Mouse (Mus musculus) kidney, adult 2 months (tissue): ENCODE data around the gene Celf2. TPM values are rescaled to one million over a fixed set of nuclear protein-coding genes. Genes with fewer than 3 reads are reported as not detected.

Experiments
- DNase-seq: peaks from one replicate; pipeline ENCODE4 v3.0.0; 2021
- H3K27ac ChIP-seq: fragments of 200-500 bp; 2 replicates; pipeline ENCODE4 v1.5.1; 2012; ENCODE audit warnings: low read depth, low read length, control low read depth, inconsistent platforms; ENCODE audit not compliant: insufficient read depth
- H3K27me3 ChIP-seq: fragments of 200-500 bp; replicated peaks from 2 replicates; pipeline ENCODE4 v1.6.1; 2012; ENCODE audit warnings: mild to moderate bottlenecking, moderate library complexity, low read length, inconsistent platforms; ENCODE audit not compliant: control insufficient read depth, insufficient read depth
- H3K36me3 ChIP-seq: fragments of 200-500 bp; 2 replicates; pipeline ENCODE4 v1.6.1; 2012; ENCODE audit warnings: mild to moderate bottlenecking, moderate library complexity, low read length, inconsistent platforms; ENCODE audit not compliant: control insufficient read depth, insufficient read depth
- H3K4me1 ChIP-seq: fragments of 200-500 bp; 2 replicates; pipeline ENCODE4 v1.6.1; 2011; ENCODE audit warnings: low read length; ENCODE audit not compliant: control insufficient read depth, insufficient read depth
- H3K4me3 ChIP-seq: fragments of 200-500 bp; 2 replicates; pipeline ENCODE4 v1.5.1; 2011; ENCODE audit warnings: mild to moderate bottlenecking, low read depth, low read length, control low read depth; ENCODE audit not compliant: insufficient read depth
- CTCF ChIP-seq: fragments of 200-500 bp; conservative IDR thresholded peaks from 2 replicates; pipeline ENCODE4 v1.5.1; 2011; ENCODE audit warnings: low read depth, mild to moderate bottlenecking, control low read depth, low read length, moderate library complexity, mixed read lengths; ENCODE audit not compliant: insufficient read depth, insufficient read length
- POLR2A ChIP-seq: fragments of 200-500 bp; IDR thresholded peaks from one replicate; pipeline ENCODE4 v1.6.1; 2011; ENCODE audit warnings: low read depth, low read length, control low read depth
- WGBS: fragments of 180-500 bp; shearing (Covaris S2); methylation state at CpG from one replicate; pipeline ENCODE4 v1.1.7; 2018; 5-methylcytosine and 5-hydroxymethylcytosine counted together
- polyA plus RNA-seq: library from polyadenylated mRNA; depleted of rRNA; stranded (reverse); fragments of >200 nt; gene quantifications from 2 replicates; pipeline ENCODE4 v1.2.3, GENCODE M21; 2012

The Celf2 gene
- polyA plus RNA-seq, 1 experiment, result 11.5 TPM

GRCm38 (mm10) chr2:7051090-7051489, 458.3 kb downstream of the Celf2 start:
- H3K4me3 ChIP-seq, result no peak overlapping the region
- TF ChIP-seq CTCF (no peak), POLR2A (no peak)
- no peaks in the 10 kb centered on the region for H3K27me3 ChIP-seq
- no peak for DNase-seq
- 93% methylated on average over 5 of the region's 5 CpGs for WGBS
- H3K4me1 ChIP-seq, result no peaks in the 10 kb centered on the region
- H3K27ac ChIP-seq, result no peak overlapping the region
- no peaks in the 10 kb centered on the region for H3K36me3 ChIP-seq

- Histone ChIP-seq H3K4me1 (no peaks in the 10 kb centered on the region), H3K4me3 (no peak overlapping the region), H3K27me3 (no peaks in the 10 kb centered on the region), H3K27ac (no peak overlapping the region), H3K36me3 (no peaks in the 10 kb centered on the region)
- TF ChIP-seq CTCF (no peak), POLR2A (no peak)
- 12% methylated on average over 1 of the region's 1 CpGs for WGBS
- no peak for DNase-seq
Observed at GRCm38 (mm10) chr2:7046155-7046554, 463.2 kb downstream of the Celf2 start.

- no peak for TF ChIP-seq CTCF
- TF ChIP-seq POLR2A, result no peak
- no peak for DNase-seq
- no peaks in the 10 kb centered on the region for H3K36me3 ChIP-seq
Observed at GRCm38 (mm10) chr2:7045531-7045930, 463.8 kb downstream of the Celf2 start.

GRCm38 (mm10) chr2:7043770-7044459, 465.4 kb downstream of the Celf2 start:
- no peak for TF ChIP-seq POLR2A
- no peak for TF ChIP-seq CTCF
- WGBS, result 75% methylated on average over 6 of the region's 6 CpGs
- Histone ChIP-seq H3K4me1 (no peaks in the 10 kb centered on the region), H3K27ac (no peak overlapping the region), H3K36me3 (no peaks in the 10 kb centered on the region), H3K27me3 (no peaks in the 10 kb centered on the region), H3K4me3 (no peak overlapping the region)
- DNase-seq, result no peak

More at GRCm38 (mm10) chr2:7045531-7045930, 463.8 kb downstream of the Celf2 start:
- Histone ChIP-seq H3K4me3 (no peak overlapping the region), H3K4me1 (no peaks in the 10 kb centered on the region), H3K27ac (no peak overlapping the region), H3K27me3 (no peaks in the 10 kb centered on the region)
- 60% methylated on average over 4 of the region's 4 CpGs for WGBS

DNA sequence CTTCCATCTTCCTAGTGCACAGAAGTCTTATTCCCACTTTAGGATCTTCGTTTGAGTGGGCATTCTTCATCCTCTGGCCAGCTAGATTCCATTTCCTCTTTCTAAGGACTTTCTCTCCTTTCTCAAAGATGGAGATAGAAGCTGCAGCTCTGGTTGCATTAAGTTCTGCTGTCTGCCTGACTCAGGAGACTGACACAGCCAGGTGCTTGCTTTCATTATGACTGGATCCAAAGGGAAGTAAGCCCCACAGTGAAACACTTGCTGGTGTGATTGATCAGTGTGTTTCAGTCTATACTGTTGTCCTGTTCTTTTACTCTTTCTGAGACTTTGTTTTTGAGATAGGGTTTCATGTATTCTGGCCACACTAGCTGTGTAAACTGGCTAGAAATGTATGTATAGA, 468.4 kb downstream of the Celf2 start:
- no peaks in the 10 kb centered on the region for H3K27me3 ChIP-seq
- no peaks in the 10 kb centered on the region for H3K36me3 ChIP-seq
- DNase-seq, result no peak
- no peak overlapping the region for H3K27ac ChIP-seq
- no peaks in the 10 kb centered on the region for H3K4me1 ChIP-seq
- no peak for TF ChIP-seq CTCF
- TF ChIP-seq POLR2A, result no peak
- H3K4me3 ChIP-seq, result no peak overlapping the region
- WGBS, result 71% methylated on average over 1 of the region's 1 CpGs

DNA sequence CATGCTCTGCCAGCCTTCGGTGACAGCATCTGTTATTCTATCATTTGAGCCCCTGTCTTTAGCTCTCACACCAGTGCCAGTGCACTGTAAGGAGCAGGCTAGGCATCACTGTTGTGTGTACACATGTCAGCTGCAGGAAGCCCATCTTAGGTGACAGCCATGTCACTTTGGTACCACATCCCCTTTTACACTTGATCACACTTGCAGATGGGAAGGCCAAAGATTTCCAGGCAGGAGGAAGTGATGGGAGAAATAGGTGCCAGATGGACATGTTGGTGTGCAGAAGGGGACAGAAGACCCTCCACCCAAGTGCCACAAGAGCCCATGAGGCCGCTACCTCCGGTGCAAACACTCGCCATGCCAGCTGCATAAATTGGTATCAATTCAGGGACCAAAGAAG, 470.4 kb downstream of the Celf2 start:
- no peaks in the 10 kb centered on the region for H3K36me3 ChIP-seq
- no peak overlapping the region for H3K27ac ChIP-seq
- H3K4me3 ChIP-seq, result no peak overlapping the region
- WGBS, result 82% methylated on average over 4 of the region's 4 CpGs
- no peak for DNase-seq
- no peaks in the 10 kb centered on the region for H3K27me3 ChIP-seq
- TF ChIP-seq CTCF, result no peak
- no peak for TF ChIP-seq POLR2A
- no peaks in the 10 kb centered on the region for H3K4me1 ChIP-seq

DNA sequence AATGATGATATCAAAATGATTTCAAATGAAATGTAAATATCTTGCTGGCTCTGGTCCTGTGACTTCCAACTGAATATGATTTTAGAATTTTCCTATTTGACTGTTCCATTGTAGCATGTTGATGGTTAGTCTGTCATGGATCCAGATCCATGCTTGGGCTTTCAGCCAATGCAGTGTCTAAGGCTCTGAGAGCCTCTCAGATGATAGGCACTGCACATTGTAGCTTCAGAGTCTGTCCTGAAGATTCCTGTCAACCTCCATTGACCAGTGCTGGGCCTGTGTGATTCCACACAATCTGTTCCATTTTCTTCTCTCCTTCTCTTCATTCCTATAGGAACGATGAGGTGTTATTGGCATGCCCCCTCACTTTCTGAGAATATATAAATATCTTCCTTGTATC, 478.0 kb downstream of the Celf2 start:
- WGBS, result 93% methylated on average over 1 of the region's 1 CpGs
- no peak overlapping the region for H3K27ac ChIP-seq
- H3K4me1 ChIP-seq, result no peaks in the 10 kb centered on the region

GRCm38 (mm10) chr2:7026737-7027136, 482.6 kb downstream of the Celf2 start:
- H3K4me3 ChIP-seq, result no peak overlapping the region
- WGBS, result 81% methylated on average over 1 of the region's 1 CpGs
- no peaks in the 10 kb centered on the region for H3K36me3 ChIP-seq
- H3K27ac ChIP-seq, result no peak overlapping the region
- no peaks in the 10 kb centered on the region for H3K27me3 ChIP-seq
- TF ChIP-seq CTCF, result no peak
- TF ChIP-seq POLR2A, result no peak
- H3K4me1 ChIP-seq, result no peaks in the 10 kb centered on the region
- DNase-seq, result no peak

More for the DNA sequence above, 478.0 kb downstream of the Celf2 start:
- Histone ChIP-seq H3K4me3 (no peak overlapping the region), H3K36me3 (no peaks in the 10 kb centered on the region), H3K27me3 (no peaks in the 10 kb centered on the region)
- DNase-seq, result no peak
- TF ChIP-seq CTCF (no peak), POLR2A (no peak)
